Mouse (Mus musculus): ENCODE measurements around the gene Tma7. TPM values are rescaled to one million over a fixed set of nuclear protein-coding genes. Genes with fewer than 3 reads are reported as not detected.

The Tma7 gene
- polyA plus RNA-seq, 1 experiment from 2014 or later = 779 TPM

GRCm38 (mm10) chr9:109107341-109107740, 25.0 kb upstream of the Tma7 start:
- Histone ChIP-seq H3K27ac (ENCODE audit: low read depth, low read length) (no peak overlapping the region), H3K27me3 (ENCODE audit: control insufficient read depth, insufficient read depth, low read length) (no peaks in the 10 kb centered on the region), H3K9ac (replicated peaks; ENCODE audit: low read depth, low read length) (no peak overlapping the region), H3K4me1 (ENCODE audit: control insufficient read depth, insufficient read depth, low read length) (peaks cover 5% of the 10 kb centered on the region; the same call in 1 of the 2 replicates), H3K36me3 (ENCODE audit: control insufficient read depth, insufficient read depth, low read length) (peaks cover 84% of the 10 kb centered on the region), H3K9me3 (ENCODE audit: control insufficient read depth, low read length) (no peaks in the 10 kb centered on the region), H3K4me3 (ENCODE audit: low read depth, low read length) (no peak overlapping the region), H3K4me2 (ENCODE audit: low read depth, low read length) (no peak overlapping the region)
- WGBS = 30% methylated on average over 5 of the region's 6 CpGs
- no peak for ATAC-seq (ENCODE audit: low read depth)

DNA sequence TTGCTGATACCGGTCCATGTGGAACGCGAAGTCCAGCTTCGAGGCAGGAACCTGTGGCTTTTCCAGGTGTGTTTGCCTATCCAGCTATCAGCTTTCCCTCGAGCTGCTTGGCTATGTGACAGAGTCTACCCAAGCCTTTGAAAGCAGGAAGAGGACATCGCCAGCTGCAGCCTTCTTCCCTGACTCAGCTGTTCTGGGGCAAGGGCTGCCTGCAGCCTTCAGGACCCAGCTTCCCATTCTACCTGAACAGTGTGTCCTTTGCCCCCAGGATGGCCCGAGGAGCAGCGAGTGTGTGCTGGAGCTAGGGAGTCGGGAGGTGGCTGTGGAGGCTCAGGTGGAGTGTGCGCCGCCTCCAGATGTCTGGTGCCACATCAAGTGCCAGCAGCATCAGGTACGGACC, 23.3 kb upstream of the Tma7 start:
- H3K27me3 ChIP-seq (ENCODE audit: control insufficient read depth, insufficient read depth, low read length) = no peaks in the 10 kb centered on the region
- H3K4me1 ChIP-seq (ENCODE audit: control insufficient read depth, insufficient read depth, low read length) = peaks cover 5% of the 10 kb centered on the region; the same call in 1 of the 2 replicates
- H3K9ac ChIP-seq (replicated peaks; ENCODE audit: low read depth, low read length) = no peak overlapping the region
- 87% methylated on average over 12 of the region's 12 CpGs for WGBS
- ATAC-seq (ENCODE audit: low read depth) = no peak
- H3K27ac ChIP-seq (ENCODE audit: low read depth, low read length) = no peak overlapping the region
- peaks cover 70% of the 10 kb centered on the region for H3K36me3 ChIP-seq (ENCODE audit: control insufficient read depth, insufficient read depth, low read length)
- H3K4me3 ChIP-seq (ENCODE audit: low read depth, low read length) = no peak overlapping the region
- no peak overlapping the region for H3K4me2 ChIP-seq (ENCODE audit: low read depth, low read length)
- no peaks in the 10 kb centered on the region for H3K9me3 ChIP-seq (ENCODE audit: control insufficient read depth, low read length)

GRCm38 (mm10) chr9:109105011-109105410, 22.6 kb upstream of the Tma7 start:
- H3K36me3 ChIP-seq (ENCODE audit: control insufficient read depth, insufficient read depth, low read length) = peaks cover 69% of the 10 kb centered on the region
- 71% methylated on average over 12 of the region's 12 CpGs for WGBS
- peaks cover 5% of the 10 kb centered on the region; the same call in 1 of the 2 replicates for H3K4me1 ChIP-seq (ENCODE audit: control insufficient read depth, insufficient read depth, low read length)
- H3K9me3 ChIP-seq (ENCODE audit: control insufficient read depth, low read length) = no peaks in the 10 kb centered on the region
- no peak overlapping the region for H3K9ac ChIP-seq (replicated peaks; ENCODE audit: low read depth, low read length)
- H3K27me3 ChIP-seq (ENCODE audit: control insufficient read depth, insufficient read depth, low read length) = no peaks in the 10 kb centered on the region
- ATAC-seq (ENCODE audit: low read depth) = no peak
- no peak overlapping the region for H3K4me2 ChIP-seq (ENCODE audit: low read depth, low read length)
- no peak overlapping the region for H3K4me3 ChIP-seq (ENCODE audit: low read depth, low read length)
- no peak overlapping the region for H3K27ac ChIP-seq (ENCODE audit: low read depth, low read length)

DNA sequence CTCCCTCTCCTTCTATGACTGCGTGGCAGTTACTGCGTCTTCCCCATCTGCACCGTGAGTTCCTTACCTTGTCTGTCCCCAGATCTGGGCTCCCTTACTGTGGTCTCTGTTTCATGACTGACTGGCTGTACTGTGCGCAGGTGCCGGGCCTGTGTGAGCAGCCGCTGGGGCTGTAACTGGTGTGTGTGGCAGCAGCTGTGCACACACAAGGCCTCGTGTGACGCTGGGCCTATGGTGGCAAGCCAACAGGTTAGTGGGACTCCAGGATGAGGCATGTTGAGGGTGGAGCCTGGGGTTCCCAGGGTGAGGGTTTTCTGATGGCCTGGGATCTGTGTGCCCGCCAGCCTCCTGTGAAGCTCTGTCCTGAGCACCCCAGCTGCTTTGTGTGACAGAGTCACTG, 21.7 kb upstream of the Tma7 start:
- Histone ChIP-seq H3K9ac (replicated peaks; ENCODE audit: low read depth, low read length) (no peak overlapping the region), H3K9me3 (ENCODE audit: control insufficient read depth, low read length) (no peaks in the 10 kb centered on the region), H3K4me1 (ENCODE audit: control insufficient read depth, insufficient read depth, low read length) (peaks cover 8% of the 10 kb centered on the region; the same call in 1 of the 2 replicates), H3K36me3 (ENCODE audit: control insufficient read depth, insufficient read depth, low read length) (peaks cover 64% of the 10 kb centered on the region), H3K27me3 (ENCODE audit: control insufficient read depth, insufficient read depth, low read length) (no peaks in the 10 kb centered on the region), H3K4me3 (ENCODE audit: low read depth, low read length) (no peak overlapping the region), H3K4me2 (ENCODE audit: low read depth, low read length) (no peak overlapping the region), H3K27ac (ENCODE audit: low read depth, low read length) (0 out of 2 replicates have a peak overlapping the region, but pooled peaks have one; percentile 10)
- no peak for ATAC-seq (ENCODE audit: low read depth)
- WGBS = 83% methylated on average over 9 of the region's 9 CpGs

DNA sequence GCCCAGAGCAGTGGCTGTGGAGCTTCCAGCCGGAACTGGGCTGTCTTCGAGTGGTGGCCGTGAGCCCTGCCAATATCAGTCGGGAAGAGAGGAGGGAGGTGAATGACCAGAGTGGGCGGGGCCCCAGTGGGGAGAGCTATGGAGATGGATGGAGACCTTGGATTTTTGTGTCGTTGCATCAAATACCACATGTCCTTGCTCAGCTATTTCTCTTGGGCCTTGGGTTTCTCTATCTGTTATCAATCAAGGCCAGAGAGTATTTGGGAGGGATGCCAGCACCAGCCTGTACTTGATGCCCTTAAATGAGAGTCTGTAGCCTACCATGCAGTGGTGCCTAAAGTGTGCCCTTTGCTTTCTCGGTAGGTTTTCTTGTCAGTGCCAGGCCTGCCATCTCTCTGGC, 20.9 kb upstream of the Tma7 start:
- Histone ChIP-seq H3K4me2 (ENCODE audit: low read depth, low read length) (no peak overlapping the region), H3K9me3 (ENCODE audit: control insufficient read depth, low read length) (no peaks in the 10 kb centered on the region), H3K9ac (replicated peaks; ENCODE audit: low read depth, low read length) (no peak overlapping the region), H3K4me1 (ENCODE audit: control insufficient read depth, insufficient read depth, low read length) (peaks cover 15% of the 10 kb centered on the region), H3K36me3 (ENCODE audit: control insufficient read depth, insufficient read depth, low read length) (peaks cover 55% of the 10 kb centered on the region), H3K4me3 (ENCODE audit: low read depth, low read length) (no peak overlapping the region), H3K27ac (ENCODE audit: low read depth, low read length) (no peak overlapping the region), H3K27me3 (ENCODE audit: control insufficient read depth, insufficient read depth, low read length) (no peaks in the 10 kb centered on the region)
- 80% methylated on average over 7 of the region's 7 CpGs for WGBS
- ATAC-seq (ENCODE audit: low read depth) = no peak

GRCm38 (mm10) chr9:109102541-109102940, 20.2 kb upstream of the Tma7 start:
- H3K36me3 ChIP-seq (ENCODE audit: control insufficient read depth, insufficient read depth, low read length) = peaks cover 49% of the 10 kb centered on the region
- no peak overlapping the region for H3K9ac ChIP-seq (replicated peaks; ENCODE audit: low read depth, low read length)
- H3K9me3 ChIP-seq (ENCODE audit: control insufficient read depth, low read length) = no peaks in the 10 kb centered on the region
- H3K27me3 ChIP-seq (ENCODE audit: control insufficient read depth, insufficient read depth, low read length) = no peaks in the 10 kb centered on the region
- no peak overlapping the region for H3K27ac ChIP-seq (ENCODE audit: low read depth, low read length)
- no peak for ATAC-seq (ENCODE audit: low read depth)
- H3K4me2 ChIP-seq (ENCODE audit: low read depth, low read length) = no peak overlapping the region
- 99% methylated on average over 3 of the region's 3 CpGs for WGBS
- H3K4me3 ChIP-seq (ENCODE audit: low read depth, low read length) = no peak overlapping the region
- H3K4me1 ChIP-seq (ENCODE audit: control insufficient read depth, insufficient read depth, low read length) = peaks cover 22% of the 10 kb centered on the region

- Histone ChIP-seq H3K27me3 (ENCODE audit: control insufficient read depth, insufficient read depth, low read length) (no peaks in the 10 kb centered on the region), H3K4me2 (ENCODE audit: low read depth, low read length) (no peak overlapping the region), H3K36me3 (ENCODE audit: control insufficient read depth, insufficient read depth, low read length) (peaks cover 45% of the 10 kb centered on the region), H3K4me1 (ENCODE audit: control insufficient read depth, insufficient read depth, low read length) (peaks cover 27% of the 10 kb centered on the region), H3K4me3 (ENCODE audit: low read depth, low read length) (no peak overlapping the region), H3K9me3 (ENCODE audit: control insufficient read depth, low read length) (no peaks in the 10 kb centered on the region), H3K27ac (ENCODE audit: low read depth, low read length) (no peak overlapping the region), H3K9ac (replicated peaks; ENCODE audit: low read depth, low read length) (no peak overlapping the region)
- 95% methylated on average over 5 of the region's 5 CpGs for WGBS
- no peak for ATAC-seq (ENCODE audit: low read depth)
Observed at GRCm38 (mm10) chr9:109101933-109102445, 19.6 kb upstream of the Tma7 start.

GRCm38 (mm10) chr9:109100307-109100928, 18.0 kb upstream of the Tma7 start:
- H3K4me1 ChIP-seq (ENCODE audit: control insufficient read depth, insufficient read depth, low read length) = peaks cover 36% of the 10 kb centered on the region
- H3K9me3 ChIP-seq (ENCODE audit: control insufficient read depth, low read length) = no peaks in the 10 kb centered on the region

GRCm38 (mm10) chr9:109098969-109099368, 16.6 kb upstream of the Tma7 start:
- Histone ChIP-seq H3K4me1 (ENCODE audit: control insufficient read depth, insufficient read depth, low read length) (peaks cover 38% of the 10 kb centered on the region), H3K4me2 (ENCODE audit: low read depth, low read length) (peak overlapping the region; percentile 95), H3K27ac (ENCODE audit: low read depth, low read length) (0 out of 2 replicates have a peak overlapping the region, but pooled peaks have one; percentile 12), H3K9ac (replicated peaks; ENCODE audit: low read depth, low read length) (no peak overlapping the region), H3K9me3 (ENCODE audit: control insufficient read depth, low read length) (no peaks in the 10 kb centered on the region), H3K4me3 (ENCODE audit: low read depth, low read length) (no peak overlapping the region), H3K36me3 (ENCODE audit: control insufficient read depth, insufficient read depth, low read length) (peaks cover 24% of the 10 kb centered on the region), H3K27me3 (ENCODE audit: control insufficient read depth, insufficient read depth, low read length) (no peaks in the 10 kb centered on the region)
- 64% methylated on average over 5 of the region's 6 CpGs for WGBS
- no peak for ATAC-seq (ENCODE audit: low read depth)

More at GRCm38 (mm10) chr9:109100307-109100928, 18.0 kb upstream of the Tma7 start:
- Histone ChIP-seq H3K27me3 (ENCODE audit: control insufficient read depth, insufficient read depth, low read length) (no peaks in the 10 kb centered on the region), H3K9ac (replicated peaks; ENCODE audit: low read depth, low read length) (no peak overlapping the region), H3K4me3 (ENCODE audit: low read depth, low read length) (no peak overlapping the region), H3K27ac (ENCODE audit: low read depth, low read length) (no peak overlapping the region), H3K4me2 (ENCODE audit: low read depth, low read length) (no peak overlapping the region), H3K36me3 (ENCODE audit: control insufficient read depth, insufficient read depth, low read length) (peaks cover 30% of the 10 kb centered on the region)
- no peak for ATAC-seq (ENCODE audit: low read depth)
- 88% methylated on average over 20 of the region's 20 CpGs for WGBS
